Mouse (Mus musculus): ENCODE data around the gene Cdx2. TPM values are rescaled to one million over a fixed set of nuclear protein-coding genes. Genes with fewer than 3 reads are reported as not detected.
A peak's percentile ranks its signal among the peaks of the same experiment; 100 is the strongest.

Cdx2 gene
- polyA plus RNA-seq (2012; rRNA removed), result 149 and 189 TPM in 2 replicates

DNA sequence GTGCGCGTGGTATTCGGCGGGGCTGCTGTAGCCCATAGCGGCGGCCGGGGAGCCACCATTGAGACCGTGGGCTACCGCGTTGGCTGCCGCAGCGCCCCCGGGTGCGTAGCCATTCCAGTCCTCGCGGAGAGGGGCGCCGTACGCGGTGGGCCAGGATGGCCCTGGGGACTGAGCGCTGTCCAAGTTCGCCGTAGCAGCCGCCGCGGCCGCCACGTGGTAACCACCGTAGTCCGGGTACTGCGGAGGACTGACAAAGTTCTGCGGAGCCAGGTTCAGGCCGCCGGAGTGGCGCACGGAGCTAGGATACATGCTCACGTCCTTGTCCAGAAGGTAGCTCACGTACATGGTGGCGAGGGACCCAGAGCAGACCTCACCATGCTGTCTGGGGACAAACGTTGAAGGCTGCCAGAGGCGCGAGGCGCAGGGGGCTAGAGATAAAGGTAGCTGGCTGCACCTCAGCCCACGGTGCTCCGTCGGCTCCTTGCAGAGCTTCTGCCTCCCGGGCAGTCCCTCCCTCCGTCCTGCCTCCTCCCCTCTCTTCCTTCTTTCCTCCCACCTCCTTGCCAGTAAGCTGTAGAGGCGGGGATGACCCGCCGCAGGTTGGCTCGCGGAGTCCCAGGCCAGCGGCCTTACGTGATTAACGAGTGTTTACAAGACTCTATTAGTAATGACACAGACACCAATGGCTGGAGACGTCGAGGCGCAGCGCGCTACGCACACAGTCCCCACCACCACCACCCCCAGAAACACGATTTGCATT, at the start of gene Cdx2:
Cdx2 (minus strand) TSS at position 633 of the 760 bp plus-strand sequence.
- WGBS, result under 1% methylated on average over 63 of the region's 63 CpGs
- peak; percentile 51 for DNase-seq (ENCODE audit: low read depth, low spot score)

DNA sequence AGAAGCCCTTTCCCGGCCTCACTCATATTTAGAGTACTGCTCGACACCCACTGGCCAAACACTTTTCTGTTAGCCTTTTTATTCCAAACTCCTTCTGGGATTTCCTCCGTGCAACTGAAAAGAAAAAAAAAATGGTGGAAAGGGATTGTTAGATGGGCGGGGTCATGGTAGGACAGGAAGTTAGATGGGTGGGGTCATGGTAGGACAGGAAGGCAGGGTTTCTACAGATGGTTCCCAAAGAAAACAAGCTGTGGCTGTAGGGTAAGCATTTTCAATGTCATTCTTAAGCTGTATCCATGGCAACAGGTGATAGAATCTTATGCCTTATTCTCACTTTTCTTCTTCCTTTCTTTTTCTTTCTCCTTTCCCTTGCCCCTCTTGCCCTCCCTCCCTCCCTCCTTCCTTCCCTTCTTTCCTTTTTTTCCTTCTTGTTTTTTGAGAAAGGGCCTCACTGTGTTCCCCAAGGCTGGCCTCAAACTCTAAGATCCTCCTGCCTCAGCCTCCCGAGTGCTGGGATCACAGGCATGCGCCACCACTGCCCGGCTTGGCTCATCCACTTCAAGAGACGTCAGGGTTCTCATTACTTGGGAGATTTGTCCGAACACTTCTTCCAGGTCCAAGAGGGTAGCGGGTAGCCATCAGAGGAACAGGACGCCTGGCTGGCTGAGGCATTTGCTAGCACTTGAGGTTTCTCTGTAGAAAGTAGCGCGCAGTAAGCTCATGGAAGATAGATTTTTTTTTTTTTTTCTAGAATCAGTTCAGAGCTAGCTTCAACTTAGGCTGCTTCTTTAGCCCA, 49.4 kb upstream of the Cdx2 start:
- WGBS, result 90% methylated on average over 13 of the region's 13 CpGs
- no peak for DNase-seq (ENCODE audit: low read depth, low spot score)

DNA sequence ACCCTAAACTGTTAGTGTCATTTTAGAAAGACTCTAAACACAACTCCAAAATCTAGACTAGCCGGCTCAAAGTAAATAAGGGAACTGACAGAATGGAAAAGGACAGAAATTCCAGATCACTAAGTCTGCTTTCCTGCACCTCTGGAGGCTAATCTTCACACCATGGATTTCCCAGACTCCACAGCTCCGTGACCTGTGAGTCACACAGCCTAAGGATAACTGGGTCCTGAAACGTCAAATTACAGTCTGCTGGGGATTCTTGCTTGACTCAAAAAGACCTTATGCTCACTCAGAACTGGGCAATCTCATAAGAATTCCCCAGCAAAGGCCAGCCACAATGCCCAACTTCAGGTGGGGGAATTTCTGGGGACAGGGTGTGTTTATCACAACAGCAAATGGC, 48.7 kb upstream of the Cdx2 start:
- DNase-seq (ENCODE audit: low read depth, low spot score), result no peak
- WGBS, result 58% methylated on average over 3 of the region's 3 CpGs

DNA sequence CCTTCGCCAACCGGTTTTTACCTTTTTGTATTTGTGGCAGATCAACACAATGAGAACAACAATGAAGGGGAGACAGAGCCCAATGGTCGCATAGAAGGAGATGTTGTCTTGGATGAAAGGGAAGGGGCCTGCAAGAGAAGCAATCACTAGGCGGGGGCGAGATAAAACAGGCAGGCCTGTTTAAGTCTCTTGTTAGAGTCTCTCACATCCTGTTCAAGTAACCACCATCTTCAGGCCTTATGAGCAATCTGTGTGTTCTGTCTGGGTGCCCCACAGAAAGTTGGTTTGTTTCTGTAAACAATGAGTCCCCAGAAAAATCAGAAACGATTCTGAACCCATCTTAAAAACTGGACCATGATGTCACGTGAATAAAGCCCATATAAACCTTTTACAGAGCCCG, 47.9 kb upstream of the Cdx2 start:
- WGBS, result 68% methylated on average over 8 of the region's 8 CpGs
- no peak for DNase-seq (ENCODE audit: low read depth, low spot score)

DNA sequence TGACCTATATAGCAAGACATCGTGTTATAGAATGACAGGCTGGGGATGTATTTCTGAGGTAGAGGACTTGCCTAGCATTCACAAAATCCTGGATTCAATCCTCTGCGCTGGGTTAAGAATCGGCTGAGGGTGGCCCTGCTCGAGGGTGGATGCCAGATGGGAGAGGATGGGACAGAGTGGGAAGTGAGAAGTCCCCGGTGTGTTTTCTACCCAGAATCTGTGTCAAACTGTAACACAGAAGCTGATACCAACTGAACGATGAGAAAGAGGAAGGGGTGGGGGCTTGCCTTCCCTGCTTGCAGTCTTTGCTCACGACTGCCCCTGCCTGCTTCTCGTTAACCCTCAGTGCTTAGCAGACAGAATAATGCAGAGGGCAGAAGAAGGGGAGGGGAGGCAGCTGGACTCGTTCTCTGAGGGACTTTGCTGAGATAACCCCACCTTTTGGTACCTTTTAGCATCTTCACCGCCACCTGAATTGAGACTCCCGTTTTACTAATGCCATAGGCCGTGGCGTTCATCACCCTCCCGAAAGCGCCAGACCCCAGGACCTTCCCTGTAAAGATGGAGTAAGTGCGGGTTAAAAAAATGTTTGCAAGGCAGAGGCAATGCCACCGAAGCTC, 47.2 kb upstream of the Cdx2 start:
- 63% methylated on average over 17 of the region's 17 CpGs for WGBS
- no peak for DNase-seq (ENCODE audit: low read depth, low spot score)

DNA sequence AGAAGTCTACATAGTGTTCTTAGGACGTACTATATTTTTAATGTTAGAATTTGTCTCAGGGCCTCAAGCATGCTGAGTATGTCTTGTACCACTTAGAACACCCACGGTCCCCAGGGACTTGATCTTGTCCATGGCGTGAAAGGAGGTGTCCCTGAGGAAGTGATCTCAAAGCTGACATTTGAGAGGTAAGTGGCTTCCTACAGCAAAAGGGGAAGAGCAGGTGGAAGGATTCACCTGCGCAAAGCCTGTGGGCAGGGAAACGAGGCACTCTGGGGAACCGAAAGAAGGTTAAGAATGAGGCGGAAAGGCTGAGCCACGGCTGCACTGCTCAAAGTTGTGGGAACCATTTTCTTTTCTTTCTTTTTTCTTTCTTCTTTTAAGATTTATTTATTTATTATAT, 44.9 kb upstream of the Cdx2 start:
- 81% methylated on average over 8 of the region's 8 CpGs for WGBS
- DNase-seq (ENCODE audit: low read depth, low spot score), result no peak

DNA sequence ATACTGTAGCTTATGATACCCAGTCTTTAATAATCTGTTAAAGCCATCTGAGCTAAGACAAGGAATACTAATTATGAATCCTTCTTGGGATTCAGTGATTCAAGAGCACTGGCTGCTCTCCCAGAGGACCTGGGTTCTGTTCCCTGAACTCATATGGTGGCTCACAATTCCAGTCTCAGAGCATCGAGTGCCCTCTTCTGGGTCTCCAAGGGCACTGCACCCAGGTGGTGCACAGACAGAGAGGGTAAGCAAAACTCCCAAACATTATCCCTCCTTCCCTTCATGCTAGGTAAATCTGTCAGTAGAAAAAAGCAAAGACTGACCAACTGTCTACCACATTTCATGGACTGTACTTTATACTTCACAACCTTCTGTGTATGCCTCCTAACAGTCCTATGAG, 38.9 kb upstream of the Cdx2 start:
- no peak for DNase-seq (ENCODE audit: low read depth, low spot score)
- 82% methylated on average over 1 of the region's 1 CpGs for WGBS

DNA sequence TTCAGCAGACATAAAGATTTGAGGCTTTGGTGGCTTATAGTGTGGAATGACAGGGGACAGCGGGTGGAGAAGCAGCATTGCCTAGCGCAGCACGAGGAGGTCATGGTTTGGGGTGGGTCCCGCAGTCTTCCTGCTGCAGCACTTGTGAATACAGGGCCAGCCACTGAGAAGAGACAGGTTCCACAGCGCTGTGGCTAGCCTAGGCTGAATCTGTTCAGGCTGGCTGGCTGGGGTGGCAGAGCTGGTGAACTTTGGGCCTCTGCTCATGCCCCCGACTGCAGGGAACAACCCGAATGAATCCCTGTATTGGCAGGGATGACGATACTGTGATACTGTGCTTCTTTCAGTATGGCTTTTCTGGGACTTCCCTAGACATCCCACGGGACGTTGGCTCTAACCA, 36.8 kb upstream of the Cdx2 start:
- WGBS, result 86% methylated on average over 10 of the region's 10 CpGs

DNA sequence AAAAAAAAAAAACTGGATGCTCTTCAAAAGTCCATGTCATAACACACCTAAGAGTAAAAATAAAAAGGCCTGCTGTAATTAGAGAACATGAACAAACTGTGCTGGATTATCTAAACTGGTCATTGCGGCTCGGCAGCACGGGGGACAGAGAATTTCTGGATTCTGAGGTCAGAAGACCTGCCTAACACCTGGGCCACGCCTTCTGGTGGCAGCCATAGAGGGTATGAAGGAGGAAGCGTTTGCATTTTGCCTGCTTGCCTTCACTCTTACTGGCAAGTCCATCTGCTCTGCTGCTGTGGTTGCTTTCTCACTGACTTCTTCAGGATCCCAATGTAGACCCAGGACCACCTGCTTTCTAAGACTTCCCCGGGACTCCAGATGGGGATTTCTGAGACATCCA, 35.8 kb upstream of the Cdx2 start:
- DNase-seq (ENCODE audit: low read depth, low spot score), result no peak
- WGBS, result 82% methylated on average over 6 of the region's 6 CpGs

More for the DNA sequence above, 36.8 kb upstream of the Cdx2 start:
- no peak for DNase-seq (ENCODE audit: low read depth, low spot score)

DNA sequence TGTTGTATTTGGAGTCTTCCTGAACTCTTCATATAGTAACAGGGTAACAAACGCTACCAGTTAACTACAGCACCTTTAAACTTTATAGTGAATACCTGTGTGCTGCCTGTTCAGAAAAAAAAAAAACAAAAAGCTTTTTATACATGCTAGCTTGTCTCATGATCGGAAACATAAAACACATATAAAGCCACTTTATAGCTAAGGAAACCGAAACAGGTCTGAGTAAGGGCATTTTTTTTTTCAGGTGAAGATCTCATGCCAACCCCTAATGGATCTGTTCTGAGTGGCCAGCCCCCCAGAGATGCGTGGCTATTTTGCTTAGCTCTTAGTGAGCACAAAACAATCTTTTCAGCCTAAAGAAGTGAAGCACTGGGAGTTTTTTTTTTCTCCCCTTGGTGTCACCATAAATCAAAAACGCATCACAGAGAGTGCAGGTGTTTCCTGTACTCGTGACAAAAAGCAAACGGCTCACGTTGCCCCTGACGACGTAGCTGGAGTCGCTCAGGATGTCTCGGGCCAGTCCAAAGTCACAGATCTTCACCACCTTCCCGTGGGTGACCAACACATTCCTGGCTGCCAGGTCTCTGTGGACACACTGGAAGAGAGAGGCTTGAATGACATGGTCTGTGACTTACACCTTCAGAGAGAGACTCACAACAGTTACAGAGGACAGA, 33.8 kb upstream of the Cdx2 start:
- WGBS, result 13% methylated on average over 13 of the region's 13 CpGs
- no peak for DNase-seq (ENCODE audit: low read depth, low spot score)

DNA sequence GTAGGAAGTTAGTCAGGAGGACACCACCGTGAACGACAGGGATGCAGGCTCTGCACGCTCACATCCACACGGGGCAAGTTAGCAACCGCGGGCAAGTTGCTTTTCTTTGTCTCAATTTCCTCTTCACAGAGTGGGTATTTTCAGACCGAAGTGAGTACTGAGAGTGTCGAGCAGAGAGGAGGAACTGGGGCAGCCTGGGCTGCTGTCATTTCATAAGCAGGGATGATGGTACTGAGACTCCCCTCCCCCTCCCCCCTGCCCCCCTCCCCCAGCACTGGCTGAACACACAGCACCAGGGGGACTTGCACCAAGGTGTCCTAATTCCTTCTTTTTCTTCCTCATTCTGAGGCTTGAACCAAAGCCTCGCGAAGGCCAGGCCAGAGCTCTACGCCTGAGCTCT, 32.5 kb upstream of the Cdx2 start:
- no peak for DNase-seq (ENCODE audit: low read depth, low spot score)
- WGBS, result 65% methylated on average over 11 of the region's 11 CpGs

DNA sequence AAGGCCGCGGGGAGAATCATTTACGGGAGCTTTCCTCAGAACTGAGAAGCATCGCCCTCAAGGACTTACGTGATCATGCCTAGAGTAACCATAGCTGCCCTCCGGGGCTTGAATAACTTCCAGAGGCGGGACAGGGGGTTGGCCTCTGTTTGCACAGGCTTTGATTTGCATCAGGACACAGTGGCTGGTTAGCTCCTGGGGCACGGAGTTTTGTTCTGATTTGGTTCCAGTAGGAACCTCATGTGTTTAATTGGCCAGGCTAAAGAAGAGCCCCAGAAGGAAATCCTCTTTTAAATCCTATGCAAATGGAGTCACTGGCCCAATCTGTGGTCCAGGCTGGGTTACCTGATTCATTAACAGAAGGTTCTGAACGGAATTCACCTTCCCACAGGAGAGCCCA, 31.9 kb upstream of the Cdx2 start:
- 31% methylated on average over 9 of the region's 9 CpGs for WGBS
- DNase-seq (ENCODE audit: low read depth, low spot score), result no peak

DNA sequence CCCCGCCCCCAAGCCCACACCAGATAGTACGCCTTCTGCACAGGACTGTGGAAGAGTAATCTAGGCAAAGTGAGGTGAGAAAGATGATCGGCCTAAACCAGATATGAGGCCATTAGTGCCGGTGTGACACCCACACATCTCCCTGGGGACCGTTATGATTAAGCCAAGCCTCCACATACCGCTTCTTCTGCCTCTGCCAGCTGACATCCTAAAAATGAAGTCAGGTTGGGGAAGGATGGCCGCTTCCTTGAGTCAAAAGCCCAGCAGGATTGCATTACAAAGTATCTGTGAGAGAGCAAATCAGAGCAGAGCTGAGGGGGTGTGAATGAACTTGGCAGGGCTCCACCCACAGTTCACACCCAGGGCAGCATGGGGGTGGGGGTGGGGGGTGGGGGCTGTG, 25.6 kb upstream of the Cdx2 start:
- DNase-seq (ENCODE audit: low read depth, low spot score), result no peak
- 40% methylated on average over 7 of the region's 7 CpGs for WGBS

DNA sequence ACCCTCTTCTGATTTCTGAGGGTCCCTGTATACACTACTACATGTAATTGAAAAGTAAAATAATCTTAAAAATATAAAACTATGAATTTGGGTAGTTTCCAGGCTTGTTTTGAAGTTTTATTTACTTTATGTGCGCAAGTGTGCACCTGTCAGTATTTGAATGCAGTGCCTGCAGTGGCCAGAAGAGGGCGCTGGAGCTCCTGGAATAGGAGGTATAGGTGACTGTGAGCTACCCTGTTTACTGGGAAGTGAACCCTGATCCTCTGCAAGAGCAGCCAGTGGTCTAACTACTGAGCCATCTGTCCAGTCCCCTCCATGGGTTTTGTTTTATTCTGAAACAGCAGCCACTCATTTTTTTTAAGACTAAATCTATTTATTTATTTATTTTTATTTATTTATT, 24.5 kb upstream of the Cdx2 start:
- WGBS, result 37% methylated on average over 2 of the region's 2 CpGs

DNA sequence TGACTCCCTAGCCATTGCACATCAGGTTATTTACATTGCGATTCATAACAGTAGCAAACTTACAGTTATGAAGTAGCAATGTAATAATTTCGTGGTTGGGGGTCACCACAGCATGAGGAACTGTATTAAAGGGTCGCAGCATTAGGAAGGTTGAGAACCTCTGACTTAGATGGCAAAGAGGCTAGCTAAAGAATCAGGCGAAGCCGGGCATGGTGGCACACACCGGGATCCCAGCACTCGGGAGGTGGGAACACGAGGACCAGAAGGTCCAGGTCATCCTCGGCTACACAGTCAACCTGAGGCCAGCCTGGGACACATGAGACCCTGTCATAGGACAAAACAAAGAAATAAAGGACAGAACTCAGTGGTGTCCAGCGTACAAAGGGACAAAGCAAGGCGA, 22.9 kb upstream of the Cdx2 start:
- DNase-seq (ENCODE audit: low read depth, low spot score), result no peak
- 83% methylated on average over 11 of the region's 11 CpGs for WGBS

More for the DNA sequence above, 24.5 kb upstream of the Cdx2 start:
- no peak for DNase-seq (ENCODE audit: low read depth, low spot score)

DNA sequence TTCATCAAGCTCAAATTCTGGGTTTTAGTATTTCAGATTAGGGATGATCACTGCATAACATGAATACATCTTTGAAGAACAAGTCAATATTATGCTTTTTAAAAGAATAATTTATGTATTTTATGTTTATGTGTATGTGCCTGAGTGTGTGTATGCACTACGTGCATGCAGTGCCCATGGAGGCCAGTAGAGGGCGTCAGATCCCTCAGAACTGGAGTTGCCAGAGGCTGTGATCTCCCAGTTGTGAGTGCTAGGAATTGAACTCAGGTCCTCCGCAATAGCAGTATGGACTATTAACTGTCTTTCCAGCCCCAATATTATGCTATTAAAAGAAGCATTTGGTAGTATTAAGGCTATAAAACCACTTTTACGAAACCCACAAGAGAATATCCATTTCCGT, 20.6 kb upstream of the Cdx2 start:
- WGBS, result 87% methylated on average over 5 of the region's 5 CpGs
- DNase-seq (ENCODE audit: low read depth, low spot score), result no peak

DNA sequence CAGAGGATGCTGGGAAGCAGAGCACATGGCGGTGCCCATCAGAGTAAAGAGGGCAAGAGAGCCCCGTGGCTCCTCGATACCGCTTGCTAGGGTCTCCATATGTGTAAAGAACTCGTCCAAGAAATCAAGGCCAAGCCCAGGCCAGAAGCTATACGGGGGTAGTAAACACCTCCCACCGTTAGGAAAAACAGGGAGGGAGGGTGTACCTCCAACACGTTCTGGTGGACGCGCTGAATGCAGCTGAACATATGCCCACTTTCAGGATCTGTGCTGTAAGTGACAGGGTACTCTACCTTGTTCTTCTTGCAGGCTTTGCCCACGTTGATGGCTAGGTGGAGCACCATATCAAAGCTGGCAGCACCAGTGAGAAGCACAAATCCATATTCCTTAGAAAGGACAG, 18.9 kb upstream of the Cdx2 start:
- 74% methylated on average over 11 of the region's 11 CpGs for WGBS
- no peak for DNase-seq (ENCODE audit: low read depth, low spot score)

DNA sequence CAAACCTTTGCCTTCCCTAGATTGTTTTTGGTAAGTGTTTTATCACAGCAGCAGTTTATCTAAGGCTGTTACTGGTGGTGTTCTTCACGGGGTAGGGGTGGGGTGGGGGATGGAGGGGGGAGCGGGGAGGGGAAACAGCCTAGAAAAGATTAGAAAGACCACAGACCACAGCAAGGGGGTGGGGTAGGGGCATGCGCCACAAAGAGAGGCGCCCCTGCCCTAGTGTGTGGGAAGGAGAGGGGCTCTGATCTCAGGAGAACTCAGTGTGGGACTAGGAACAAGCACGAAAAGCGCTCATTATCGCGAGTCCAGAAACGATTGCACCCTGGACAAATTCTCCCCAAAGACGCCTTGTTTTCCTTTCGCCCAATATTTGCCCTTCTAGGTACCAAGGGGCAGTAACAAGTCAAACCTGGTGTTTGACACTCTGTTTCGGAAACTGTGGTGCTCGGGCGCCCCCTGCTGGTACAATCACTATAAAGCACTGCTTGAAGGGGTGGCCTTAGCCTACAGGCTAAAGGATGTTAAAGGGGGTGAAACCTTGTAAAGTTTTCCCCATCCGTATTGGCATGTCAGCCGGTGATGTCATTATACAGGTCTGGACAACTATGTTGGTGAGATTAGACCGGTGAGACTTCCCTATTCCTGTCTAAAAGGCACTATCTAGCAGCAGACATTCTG, 16.3 kb upstream of the Cdx2 start:
- WGBS, result 6% methylated on average over 17 of the region's 17 CpGs

DNA sequence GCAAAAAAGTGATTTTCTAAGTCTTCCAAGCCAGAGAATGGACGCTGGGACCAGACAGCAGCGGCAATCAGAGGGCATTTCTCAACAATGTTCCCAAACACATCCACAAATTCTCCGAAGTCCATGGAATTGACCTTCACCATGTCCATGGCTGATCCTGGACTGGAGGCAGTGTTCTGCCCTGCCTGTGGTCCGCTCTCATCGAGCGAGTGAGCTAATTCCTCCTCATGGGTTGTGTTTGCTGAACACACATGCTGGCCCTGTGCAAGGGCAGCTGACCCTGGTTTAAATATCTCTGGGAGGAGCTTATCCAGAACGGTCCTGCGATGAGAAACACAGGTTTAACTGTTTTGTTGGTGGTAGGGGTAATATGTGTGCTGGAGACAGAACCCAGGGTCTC, 15.1 kb upstream of the Cdx2 start, which contains the start of gene Urad:
Urad (minus strand) TSS at position 258 of the 400 bp plus-strand sequence.
- no peak for DNase-seq (ENCODE audit: low read depth, low spot score)
- 60% methylated on average over 8 of the region's 8 CpGs for WGBS

More for the DNA sequence above, 16.3 kb upstream of the Cdx2 start:
- peak; percentile 57 for DNase-seq (ENCODE audit: low read depth, low spot score)

DNA sequence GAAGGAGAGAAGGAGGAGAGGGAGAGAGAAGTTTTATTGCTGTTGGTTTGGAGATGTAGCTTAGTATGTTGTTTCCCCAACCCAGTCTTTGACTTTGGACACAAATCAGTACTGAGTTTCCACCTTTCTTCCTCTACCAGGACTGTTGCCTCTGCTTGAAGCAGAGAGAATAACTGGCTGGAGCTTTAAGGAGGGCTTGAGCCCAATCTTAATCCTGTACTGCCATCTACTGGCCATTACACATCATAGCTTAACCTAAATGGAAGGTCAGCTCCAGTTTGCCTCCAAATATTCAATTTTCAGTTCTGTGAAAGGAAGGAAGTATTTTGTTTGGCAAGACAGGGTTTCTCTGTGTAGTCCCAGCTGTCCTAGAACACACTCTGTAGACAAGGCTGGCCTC, 12.6 kb upstream of the Cdx2 start:
- DNase-seq (ENCODE audit: low read depth, low spot score), result peak; percentile 55

Measured in large intestine, adult 2 months (tissue).